Mouse (Mus musculus): ENCODE measurements around the gene Zfand5. TPM values are rescaled to one million over a fixed set of nuclear protein-coding genes. Genes with fewer than 3 reads are reported as not detected.
"Not testable (repeated sequence)": the region's sequence is repeated elsewhere in the genome, so short reads cannot be mapped to it uniquely, and the experiment has no call there.

Gene Zfand5
- polyA plus RNA-seq, 1 experiment = 152 TPM

- no peak overlapping the region for H3K27ac ChIP-seq (ENCODE audit: insufficient read depth, low read length)
- TF ChIP-seq CTCF (IDR thresholded peaks at IDR 0.05; ENCODE audit: borderline replicate concordance, insufficient read depth, low read depth, low read length) (no peak), POLR2A (IDR thresholded peaks at IDR 0.05; ENCODE audit: borderline replicate concordance, insufficient read depth, low read length) (no peak)
- peaks cover 4% of the 10 kb centered on the region; the same call in 1 of the 2 replicates for H3K4me1 ChIP-seq (ENCODE audit: control insufficient read depth, insufficient read depth, low read length)
- no peak overlapping the region for H3K4me3 ChIP-seq (replicated peaks; ENCODE audit: insufficient read depth, low read depth, low read length)
- no peaks in the 10 kb centered on the region for H3K27me3 ChIP-seq (ENCODE audit: control insufficient read depth, insufficient read depth, low read length)
- DNase-seq = no peak
- over 99% methylated on average over 4 of the region's 4 CpGs for WGBS
These were observed 25.3 kb downstream of the Zfand5 start for GRCm38 (mm10) chr19:21297411-21297810.

GRCm38 (mm10) chr19:21301787-21302186, 29.7 kb downstream of the Zfand5 start:
- no peak for DNase-seq
- TF ChIP-seq CTCF (IDR thresholded peaks at IDR 0.05; ENCODE audit: borderline replicate concordance, insufficient read depth, low read depth, low read length) = no peak
- TF ChIP-seq POLR2A (IDR thresholded peaks at IDR 0.05; ENCODE audit: borderline replicate concordance, insufficient read depth, low read length) = no peak
- peaks cover 4% of the 10 kb centered on the region; the same call in 1 of the 2 replicates for H3K4me1 ChIP-seq (ENCODE audit: control insufficient read depth, insufficient read depth, low read length)
- WGBS = 38% methylated on average over 3 of the region's 3 CpGs
- H3K27ac ChIP-seq (ENCODE audit: insufficient read depth, low read length) = no peak overlapping the region
- no peaks in the 10 kb centered on the region for H3K27me3 ChIP-seq (ENCODE audit: control insufficient read depth, insufficient read depth, low read length)
- H3K4me3 ChIP-seq (replicated peaks; ENCODE audit: insufficient read depth, low read depth, low read length) = no peak overlapping the region

- no peak overlapping the region for H3K4me3 ChIP-seq (replicated peaks; ENCODE audit: insufficient read depth, low read depth, low read length)
- DNase-seq = no peak
- H3K27me3 ChIP-seq (ENCODE audit: control insufficient read depth, insufficient read depth, low read length) = no peaks in the 10 kb centered on the region
- WGBS = 78% methylated on average over 3 of the region's 3 CpGs
- TF ChIP-seq CTCF (IDR thresholded peaks at IDR 0.05; ENCODE audit: borderline replicate concordance, insufficient read depth, low read depth, low read length) = no peak
- TF ChIP-seq POLR2A (IDR thresholded peaks at IDR 0.05; ENCODE audit: borderline replicate concordance, insufficient read depth, low read length) = no peak
- H3K4me1 ChIP-seq (ENCODE audit: control insufficient read depth, insufficient read depth, low read length) = no peaks in the 10 kb centered on the region
- no peak overlapping the region for H3K27ac ChIP-seq (ENCODE audit: insufficient read depth, low read length)
These were observed 35.7 kb downstream of the Zfand5 start for GRCm38 (mm10) chr19:21307755-21308154.

GRCm38 (mm10) chr19:21310364-21310763, 38.3 kb downstream of the Zfand5 start:
- WGBS = 94% methylated on average over 5 of the region's 5 CpGs
- not testable (repeated sequence) for H3K27me3 ChIP-seq (ENCODE audit: control insufficient read depth, insufficient read depth, low read length); H3K4me1 ChIP-seq (ENCODE audit: control insufficient read depth, insufficient read depth, low read length); H3K4me3 ChIP-seq (replicated peaks; ENCODE audit: insufficient read depth, low read depth, low read length); H3K27ac ChIP-seq (ENCODE audit: insufficient read depth, low read length); DNase-seq

GRCm38 (mm10) chr19:21315701-21316100, 43.6 kb downstream of the Zfand5 start:
- DNase-seq = no peak
- H3K27ac ChIP-seq (ENCODE audit: insufficient read depth, low read length) = no peak overlapping the region
- no peaks in the 10 kb centered on the region for H3K4me1 ChIP-seq (ENCODE audit: control insufficient read depth, insufficient read depth, low read length)
- no peak overlapping the region for H3K4me3 ChIP-seq (replicated peaks; ENCODE audit: insufficient read depth, low read depth, low read length)
- no peaks in the 10 kb centered on the region for H3K27me3 ChIP-seq (ENCODE audit: control insufficient read depth, insufficient read depth, low read length)
- TF ChIP-seq CTCF (IDR thresholded peaks at IDR 0.05; ENCODE audit: borderline replicate concordance, insufficient read depth, low read depth, low read length) = no peak
- no peak for TF ChIP-seq POLR2A (IDR thresholded peaks at IDR 0.05; ENCODE audit: borderline replicate concordance, insufficient read depth, low read length)
- 86% methylated on average over 3 of the region's 3 CpGs for WGBS

GRCm38 (mm10) chr19:21319618-21320017, 47.5 kb downstream of the Zfand5 start:
- 97% methylated on average over 1 of the region's 1 CpGs for WGBS
- H3K27ac ChIP-seq (ENCODE audit: insufficient read depth, low read length) = no peak overlapping the region
- TF ChIP-seq CTCF (IDR thresholded peaks at IDR 0.05; ENCODE audit: borderline replicate concordance, insufficient read depth, low read depth, low read length) (no peak), POLR2A (IDR thresholded peaks at IDR 0.05; ENCODE audit: borderline replicate concordance, insufficient read depth, low read length) (no peak)
- H3K4me3 ChIP-seq (replicated peaks; ENCODE audit: insufficient read depth, low read depth, low read length) = no peak overlapping the region
- no peak for DNase-seq
- no peaks in the 10 kb centered on the region for H3K27me3 ChIP-seq (ENCODE audit: control insufficient read depth, insufficient read depth, low read length)
- H3K4me1 ChIP-seq (ENCODE audit: control insufficient read depth, insufficient read depth, low read length) = no peaks in the 10 kb centered on the region

GRCm38 (mm10) chr19:21325333-21325732, 53.3 kb downstream of the Zfand5 start:
- no peak overlapping the region for H3K27ac ChIP-seq (ENCODE audit: insufficient read depth, low read length)
- 73% methylated on average over 3 of the region's 3 CpGs for WGBS
- H3K4me3 ChIP-seq (replicated peaks; ENCODE audit: insufficient read depth, low read depth, low read length) = no peak overlapping the region
- DNase-seq = no peak
- no peaks in the 10 kb centered on the region for H3K27me3 ChIP-seq (ENCODE audit: control insufficient read depth, insufficient read depth, low read length)
- no peak for TF ChIP-seq CTCF (IDR thresholded peaks at IDR 0.05; ENCODE audit: borderline replicate concordance, insufficient read depth, low read depth, low read length)
- TF ChIP-seq POLR2A (IDR thresholded peaks at IDR 0.05; ENCODE audit: borderline replicate concordance, insufficient read depth, low read length) = no peak
- peaks cover 6% of the 10 kb centered on the region; the same call in 1 of the 2 replicates for H3K4me1 ChIP-seq (ENCODE audit: control insufficient read depth, insufficient read depth, low read length)

GRCm38 (mm10) chr19:21328951-21329350, 56.9 kb downstream of the Zfand5 start:
- DNase-seq = no peak
- TF ChIP-seq CTCF (IDR thresholded peaks at IDR 0.05; ENCODE audit: borderline replicate concordance, insufficient read depth, low read depth, low read length) (no peak), POLR2A (IDR thresholded peaks at IDR 0.05; ENCODE audit: borderline replicate concordance, insufficient read depth, low read length) (no peak)
- 72% methylated on average over 9 of the region's 9 CpGs for WGBS
- Histone ChIP-seq H3K4me1 (ENCODE audit: control insufficient read depth, insufficient read depth, low read length) (peaks cover 6% of the 10 kb centered on the region; the same call in 1 of the 2 replicates), H3K27ac (ENCODE audit: insufficient read depth, low read length) (no peak overlapping the region), H3K27me3 (ENCODE audit: control insufficient read depth, insufficient read depth, low read length) (no peaks in the 10 kb centered on the region), H3K4me3 (replicated peaks; ENCODE audit: insufficient read depth, low read depth, low read length) (no peak overlapping the region)
